In the genomic region with DNA sequence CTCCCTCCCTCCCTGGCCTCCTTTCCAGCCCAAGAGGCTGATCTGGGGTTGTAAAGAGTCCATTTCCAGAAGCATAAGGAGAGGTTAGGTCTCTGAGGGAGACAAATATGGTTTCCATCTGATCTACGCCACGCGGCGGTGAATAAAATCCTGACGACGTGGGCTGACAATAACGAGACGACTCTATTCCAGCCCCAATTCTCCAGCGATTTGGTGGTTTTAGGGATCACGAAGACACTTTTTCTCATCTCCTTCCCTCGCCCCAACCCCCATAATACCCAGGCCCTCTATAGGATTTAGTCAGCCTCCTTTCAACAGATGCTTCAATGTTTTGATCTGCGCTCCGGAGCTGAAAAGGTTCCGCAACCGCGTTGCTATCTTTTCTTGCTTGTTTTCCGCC, we compare ENCODE assay signal across 9 mouse cellular contexts. TPM values are rescaled to one million over a fixed set of nuclear protein-coding genes. Genes with fewer than 3 reads are reported as not detected.
DNase-seq lines count a peak whose midpoint lies in the region; ATAC-seq and TF ChIP-seq lines count a peak whose summit lies in the region.
"Had no signal": no experiment of that assay in that cellular context is flagged by ENCODE, and none has a peak within 500 bp of the region (broad histone marks: within the 10 kb centered on the region; RNA-seq: fewer than 3 reads in every experiment).

No protein-coding gene starts in this region.

- peak overlapping the region; percentile 32 for H3K4me3 ChIP-seq in heart, embryonic 11.5 days (ENCODE audit: low read depth, low read length)
- peak overlapping the region; percentile 23; the same call in 1 of the 2 replicates for H3K4me3 ChIP-seq in cortical plate, adult 2 months (ENCODE audit: insufficient read depth, low read length)
- H3K4me3 ChIP-seq in hindbrain, embryonic 11.5 days (ENCODE audit: low read depth, low read length) = peak overlapping the region; percentile 15; the same call in 1 of the 2 replicates
- peak overlapping the region; percentile 47 for H3K4me3 ChIP-seq in midbrain, embryonic 10.5 days

- TF ChIP-seq CTCF in cortical plate, adult 2 months (IDR thresholded peaks at IDR 0.05; ENCODE audit: extremely low read depth, insufficient read depth, low read length) = no peak

- no peak overlapping the region for H3K9ac ChIP-seq in heart, embryonic 11.5 days (ENCODE audit: low read depth, low read length)
- H3K9ac ChIP-seq in hindbrain, embryonic 11.5 days (ENCODE audit: low read depth, low read length) = peak overlapping the region; percentile 38; the same call in 1 of the 2 replicates

- no peaks in the 10 kb centered on the region for H3K36me3 ChIP-seq in heart, embryonic 11.5 days (ENCODE audit: control insufficient read depth, insufficient read depth, low read length)
- H3K36me3 ChIP-seq in hindbrain, embryonic 11.5 days (ENCODE audit: control insufficient read depth, insufficient read depth, low read length) = no peaks in the 10 kb centered on the region
- peaks cover 12% of the 10 kb centered on the region for H3K36me3 ChIP-seq in midbrain, embryonic 10.5 days

- H3K4me1 ChIP-seq in heart, embryonic 11.5 days (ENCODE audit: control insufficient read depth, insufficient read depth, low read length) = peaks cover 6% of the 10 kb centered on the region
- no peaks in the 10 kb centered on the region; the same call in 1 of the 2 replicates for H3K4me1 ChIP-seq in cortical plate, adult 2 months (ENCODE audit: control insufficient read depth, insufficient read depth, low read length)
- H3K4me1 ChIP-seq in hindbrain, embryonic 11.5 days (replicated peaks; ENCODE audit: control insufficient read depth, insufficient read depth, low read length) = peaks cover 10% of the 10 kb centered on the region
- peaks cover 75% of the 10 kb centered on the region for H3K4me1 ChIP-seq in midbrain, embryonic 10.5 days

- ATAC-seq in heart, embryonic 11.5 days (replicated peaks; ENCODE audit: insufficient number of reproducible peaks, low FRiP score, low TSS enrichment) = no peak
- ATAC-seq in hindbrain, embryonic 11.5 days (ENCODE audit: low FRiP score) = no peak

- intact Hi-C loops in heart, postnatal 36 days (cut with DNase I) = no loop called here

- no peak overlapping the region for H3K27ac ChIP-seq in heart, embryonic 11.5 days (ENCODE audit: low read depth, low read length)
- H3K27ac ChIP-seq in cortical plate, adult 2 months (ENCODE audit: insufficient read depth, low read length) = no peak overlapping the region
- H3K27ac ChIP-seq in hindbrain, embryonic 11.5 days (ENCODE audit: low read depth, low read length) = 0 out of 2 replicates have a peak overlapping the region, but pooled peaks have one; percentile 56
- H3K27ac ChIP-seq in midbrain, embryonic 10.5 days (replicated peaks) = peak overlapping the region; percentile 80

- TF ChIP-seq POLR2A in cortical plate, adult 2 months (IDR thresholded peaks at IDR 0.05; ENCODE audit: extremely low read depth, insufficient read depth, low read length) = no peak

- 2% methylated on average over 17 of the region's 17 CpGs for WGBS in heart, embryonic 11.5 days (ENCODE audit: insufficient replicate concordance)
- 2% methylated on average over 17 of the region's 17 CpGs for WGBS in hindbrain, embryonic 11.5 days
- under 1% methylated on average over 17 of the region's 17 CpGs for WGBS in midbrain, embryonic 10.5 days

- H3K4me2 ChIP-seq in heart, embryonic 11.5 days = peak overlapping the region; percentile 51
- H3K4me2 ChIP-seq in hindbrain, embryonic 11.5 days (replicated peaks; ENCODE audit: low read depth, low read length) = peak overlapping the region; percentile 32

- no peaks in the 10 kb centered on the region for H3K9me3 ChIP-seq in heart, embryonic 11.5 days (replicated peaks; ENCODE audit: control insufficient read depth, low read length)
- no peaks in the 10 kb centered on the region for H3K9me3 ChIP-seq in hindbrain, embryonic 11.5 days (ENCODE audit: control insufficient read depth, low read length)
- no peaks in the 10 kb centered on the region for H3K9me3 ChIP-seq in midbrain, embryonic 10.5 days (replicated peaks)

- H3K27me3 ChIP-seq in heart, embryonic 11.5 days (ENCODE audit: control insufficient read depth, insufficient read depth, low read length) = peaks cover 90% of the 10 kb centered on the region
- H3K27me3 ChIP-seq in hindbrain, embryonic 11.5 days (ENCODE audit: control insufficient read depth, insufficient read depth, low read length) = peaks cover 46% of the 10 kb centered on the region
- peaks cover 100% of the 10 kb centered on the region for H3K27me3 ChIP-seq in midbrain, embryonic 10.5 days (ENCODE audit: low read depth, poor library complexity, severe bottlenecking)

- no peak for DNase-seq in heart, postnatal 36 days
- DNase-seq in hindbrain, embryonic 11.5 days (ENCODE audit: low spot score) = peak; percentile 64
- no peak for DNase-seq in midbrain, embryonic 10.5 days (ENCODE audit: low spot score)
- no peak for DNase-seq in frontal cortex, adult 2 months (ENCODE audit: extremely low spot score in 1 of 2, low spot score in 1 of 2)
- no peak for DNase-seq in frontal cortex, postnatal 36 days (ENCODE audit: low spot score in 2 of 2)
- DNase-seq in adipocyte (ENCODE audit: low spot score) = no peak
- DNase-seq: right cerebral cortex, postnatal 4 days had no signal

RNA-seq across cellular contexts. Expression of a gene that starts 19.3 kb away (rescaled TPM):
- 0.37 and 0.82 TPM in 2 replicates for polyA plus RNA-seq in heart, embryonic 11.5 days (2014; fragmentation: Nextera tagmentation; extraction: Ambion mirVana)
- not detected for total RNA-seq in heart, postnatal 36 days (2021)
- polyA plus RNA-seq in cortical plate, adult 2 months (2012; rRNA removed) = 9.2 and 11.7 TPM in 2 replicates
- 23.9 and 26.8 TPM in 2 replicates for polyA plus RNA-seq in hindbrain, embryonic 11.5 days (2014; fragmentation: Nextera tagmentation; extraction: Ambion mirVana)
- 39.0 and 40.1 TPM in 2 replicates for polyA plus RNA-seq in midbrain, embryonic 10.5 days (2016; fragmentation: Nextera tagmentation; extraction: Ambion mirVana)
- polyA plus RNA-seq in frontal cortex, adult 2 months (2012; rRNA removed) = 40.3 and 47.5 TPM in 2 replicates

Comparison
In these comparisons a context has a peak if more than half of its experiments do, and no peak if none do; other contexts are left out.
1. H3K27ac ChIP-seq: peak in hindbrain, embryonic 11.5 days (single experiment) and midbrain, embryonic 10.5 days (single experiment); none in heart, embryonic 11.5 days (single experiment) and cortical plate, adult 2 months (single experiment).
2. Peak in every context shown above with its lines, with median percentiles within 50 percentile points of each other: H3K4me3 ChIP-seq.